Mouse (Mus musculus) liver, embryonic 14.5 days (tissue): Measurements from ENCODE around the gene Vegfd.

Experiments
- CTCF ChIP-seq: IDR thresholded peaks from 2 replicates; pipeline ENCODE4 v1.5.1; 2016; ENCODE audit warnings: antibody characterized with exemption, low read depth, control low read depth
- EP300 ChIP-seq: IDR thresholded peaks from 2 replicates; pipeline ENCODE4 v1.6.1; 2016; ENCODE audit warnings: antibody characterized with exemption, low read depth

- TF ChIP-seq CTCF = no peak
- TF ChIP-seq EP300 = no peak
These were observed 2.6 kb upstream of the Vegfd start for GRCm38 (mm10) chrX:164370576-164370975.
